Mouse (Mus musculus): ENCODE data around the gene Sepsecs.

Sepsecs gene

GRCm38 (mm10) chr5:52610306-52610705 lies 59.2 kb downstream of the Sepsecs start:
- DNase-seq (ENCODE audit: low spot score) = no peak

- DNase-seq (ENCODE audit: low spot score) = no peak
These were observed 59.8 kb downstream of the Sepsecs start for GRCm38 (mm10) chr5:52609672-52610071.

GRCm38 (mm10) chr5:52604582-52605041 lies 64.9 kb downstream of the Sepsecs start:
- DNase-seq (ENCODE audit: low spot score) = peak; percentile 26

GRCm38 (mm10) chr5:52590612-52591011 lies 78.9 kb downstream of the Sepsecs start:
- no peak for DNase-seq (ENCODE audit: low spot score)

All from adipocyte (in vitro differentiated cells).